Mouse (Mus musculus) lung, postnatal 25 days (tissue): ENCODE measurements around the gene Scube3.

Source experiments
- DNase-seq: peaks from one replicate; pipeline ENCODE4 v3.0.0; 2022; ENCODE audit warnings: low spot score

Gene Scube3

DNA sequence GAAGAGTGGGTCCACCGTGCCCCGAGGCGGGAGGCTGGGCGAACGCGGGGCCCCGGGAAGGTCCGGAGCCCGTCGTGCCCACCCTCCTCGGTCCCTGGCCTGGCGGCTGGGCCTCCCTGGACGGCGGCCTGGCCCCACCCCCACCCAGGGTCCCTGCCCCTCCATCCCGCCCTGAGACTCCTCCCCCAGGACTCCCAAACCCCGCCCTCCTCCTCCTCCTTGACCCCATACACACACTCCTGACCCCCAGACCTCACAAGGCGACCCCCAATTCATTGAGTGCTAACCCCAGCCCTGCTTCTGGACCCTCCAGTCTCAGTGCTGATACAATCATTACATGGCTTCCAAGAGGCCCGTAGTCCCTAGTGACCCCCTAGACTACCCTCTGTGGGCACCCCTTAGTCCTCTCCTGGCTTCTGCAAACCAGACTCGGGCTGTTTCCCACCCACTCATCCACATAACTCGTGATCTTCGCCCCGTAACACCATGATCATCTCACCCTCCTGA lies 35.7 kb downstream of the Scube3 start:
- peak; percentile 29 for DNase-seq

DNA sequence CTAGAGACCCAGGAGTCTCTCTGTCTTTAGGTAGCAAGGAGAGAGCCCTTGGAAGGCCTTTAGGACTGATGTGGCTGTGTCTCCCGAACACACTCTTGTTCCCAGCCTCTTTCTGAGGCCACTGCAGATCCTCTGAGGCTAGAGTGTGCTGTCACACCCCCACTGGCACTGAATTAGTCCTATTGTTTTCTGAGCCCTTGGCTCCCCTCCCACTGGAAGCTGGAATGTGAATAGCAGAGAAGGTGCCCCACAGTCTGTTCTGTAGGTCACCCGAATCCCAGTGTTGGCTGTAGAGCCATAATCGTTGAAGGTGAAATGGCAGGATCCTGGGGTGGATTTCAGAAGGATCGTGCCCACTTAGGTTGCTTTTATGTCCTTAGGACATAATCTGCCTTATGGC lies 38.4 kb downstream of the Scube3 start:
- peak; percentile 18 for DNase-seq

DNA sequence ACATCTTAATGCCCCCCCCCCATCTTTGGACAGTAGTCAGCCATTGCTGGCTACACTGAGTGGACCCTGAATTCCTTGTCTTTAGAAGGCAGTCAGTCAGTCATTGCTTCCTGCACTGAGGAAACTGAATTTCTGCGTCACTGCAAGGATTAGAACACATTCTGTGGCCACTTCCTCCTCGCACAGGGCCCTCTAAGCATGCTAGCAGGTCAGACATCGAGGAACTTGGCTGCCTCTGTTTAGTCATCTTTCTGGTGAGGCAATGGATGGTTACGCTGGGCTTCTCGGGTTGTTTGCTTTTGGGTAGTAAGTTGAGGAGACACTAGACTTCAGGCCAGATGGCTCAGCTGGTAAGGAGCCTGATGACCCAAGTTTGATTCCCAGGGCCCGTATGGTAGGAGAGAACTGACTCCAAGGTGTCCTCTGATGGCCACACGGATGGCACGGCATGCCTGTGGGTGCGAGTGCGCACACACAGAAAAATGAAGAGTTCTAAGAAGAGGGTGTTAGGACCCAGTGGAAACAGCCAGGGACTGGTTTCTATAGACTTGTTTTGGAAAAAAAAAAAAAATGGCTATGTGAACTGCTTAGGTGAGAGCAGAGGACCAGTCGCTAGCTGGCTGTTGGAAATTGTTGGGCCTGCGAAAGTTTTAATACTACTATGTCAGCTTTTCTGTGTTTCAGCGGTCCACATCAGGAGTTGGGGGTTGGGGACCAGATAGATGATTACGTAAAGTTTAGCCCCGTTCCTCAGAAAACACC lies 39.0 kb downstream of the Scube3 start:
- DNase-seq: peak; percentile 44

DNA sequence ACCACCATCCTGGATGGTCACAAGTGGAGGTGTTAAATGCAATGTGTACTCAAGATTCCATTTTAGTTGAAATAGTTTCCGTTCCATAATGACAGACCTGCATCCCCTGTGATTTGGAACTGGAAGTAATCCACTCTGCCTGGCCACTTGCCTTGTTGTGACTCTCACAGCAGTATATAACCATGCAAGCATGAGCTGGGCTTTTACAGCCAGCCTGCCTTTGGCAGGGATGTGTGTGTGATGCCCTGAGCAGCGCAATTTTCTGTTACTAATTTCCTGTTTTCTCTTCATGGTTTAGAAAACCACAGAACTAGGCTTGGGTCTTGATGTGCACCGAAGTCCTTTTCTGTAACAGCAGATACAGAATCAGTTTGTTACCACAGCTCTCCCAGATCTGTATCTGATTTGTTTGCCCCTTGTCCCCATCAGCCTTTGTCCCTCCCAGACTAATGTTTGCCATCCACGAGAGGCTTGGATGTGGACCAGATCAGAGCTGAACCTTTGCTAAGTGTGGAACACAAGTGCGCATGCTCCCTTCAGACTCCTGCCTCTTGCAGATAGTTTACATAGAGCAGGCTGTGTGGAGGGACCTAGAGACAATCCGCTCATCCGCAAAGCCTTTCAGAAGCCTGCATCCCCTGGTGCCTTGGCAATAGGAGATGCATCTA lies 43.2 kb downstream of the Scube3 start:
- DNase-seq: peak; percentile 28

DNA sequence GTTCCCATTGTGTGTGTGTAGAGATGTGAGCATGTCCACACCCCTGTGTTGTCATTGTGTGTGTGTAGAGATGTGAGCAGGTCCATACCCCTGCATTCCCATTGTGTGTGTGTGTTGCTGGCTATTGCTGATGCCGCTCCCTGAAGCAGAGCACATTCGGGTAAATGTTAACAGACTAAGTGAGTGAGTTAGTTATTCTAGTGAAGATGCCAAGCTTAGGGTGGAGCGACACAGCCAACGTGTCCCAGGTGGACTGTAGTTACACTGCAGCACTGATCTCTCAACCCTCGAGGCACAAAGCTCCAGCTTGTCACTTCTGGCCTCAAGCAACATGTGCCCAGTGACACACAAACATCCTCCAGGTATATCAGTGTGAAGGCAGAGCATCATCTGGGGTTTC lies 46.4 kb downstream of the Scube3 start:
- no peak for DNase-seq

DNA sequence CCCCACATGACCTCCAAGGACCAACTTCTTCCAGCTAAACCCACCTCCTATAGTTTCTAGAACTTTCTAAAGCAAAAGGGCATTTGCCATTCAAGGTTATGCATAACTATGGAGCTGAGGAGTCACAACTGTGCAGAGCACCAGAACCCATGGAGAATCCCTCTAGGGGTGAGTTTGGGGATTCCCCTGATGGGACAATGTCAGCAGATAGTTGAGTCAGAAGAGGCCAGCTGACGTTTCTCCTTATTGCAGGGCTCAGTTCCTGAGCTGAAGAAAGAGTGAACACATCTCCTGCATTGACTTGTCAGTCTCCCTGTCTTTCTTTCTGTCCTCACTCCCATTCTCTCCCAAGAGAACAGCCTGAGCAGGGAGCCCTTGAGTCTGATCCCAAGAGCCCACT lies 50.8 kb downstream of the Scube3 start:
- no peak for DNase-seq

DNA sequence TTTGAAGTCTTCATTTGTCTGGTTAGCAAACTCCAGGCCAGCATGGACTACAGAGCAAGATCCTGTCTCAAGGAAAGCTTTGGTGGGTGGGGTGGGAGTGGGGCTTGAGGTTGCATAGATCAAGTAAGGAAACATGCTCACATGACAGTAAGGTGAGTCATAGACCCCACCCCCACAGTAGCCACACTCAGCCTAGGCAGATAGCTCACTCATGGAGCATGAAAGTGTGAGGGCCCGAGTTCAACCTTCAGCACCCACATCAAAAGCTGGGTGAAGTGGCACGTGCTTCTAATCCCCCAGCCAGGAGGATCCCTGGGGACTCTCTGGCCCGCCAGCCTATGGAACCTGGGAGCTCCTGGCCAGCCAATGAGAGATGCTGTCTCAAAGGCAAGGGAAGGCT lies 51.6 kb downstream of the Scube3 start:
- no peak for DNase-seq

DNA sequence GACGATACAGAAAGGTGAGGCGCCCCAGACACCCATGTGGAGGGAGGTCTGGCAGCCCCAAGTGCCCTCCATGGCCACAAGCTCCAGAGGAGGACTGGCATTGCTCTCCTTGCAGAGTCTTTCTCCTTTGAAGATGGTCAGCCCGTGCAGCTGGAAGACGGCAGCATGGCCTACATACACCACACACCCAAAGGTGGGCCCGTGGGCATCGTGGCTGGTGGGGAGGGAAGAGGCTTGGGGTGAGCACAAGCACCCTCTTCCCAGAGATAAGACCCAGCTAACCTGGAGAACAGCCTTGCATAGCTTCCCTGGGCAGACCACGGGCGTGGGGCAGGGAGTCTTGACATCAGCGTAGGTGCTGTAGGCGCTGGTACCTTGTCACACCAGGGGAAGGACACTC lies 53.1 kb downstream of the Scube3 start:
- no peak for DNase-seq

DNA sequence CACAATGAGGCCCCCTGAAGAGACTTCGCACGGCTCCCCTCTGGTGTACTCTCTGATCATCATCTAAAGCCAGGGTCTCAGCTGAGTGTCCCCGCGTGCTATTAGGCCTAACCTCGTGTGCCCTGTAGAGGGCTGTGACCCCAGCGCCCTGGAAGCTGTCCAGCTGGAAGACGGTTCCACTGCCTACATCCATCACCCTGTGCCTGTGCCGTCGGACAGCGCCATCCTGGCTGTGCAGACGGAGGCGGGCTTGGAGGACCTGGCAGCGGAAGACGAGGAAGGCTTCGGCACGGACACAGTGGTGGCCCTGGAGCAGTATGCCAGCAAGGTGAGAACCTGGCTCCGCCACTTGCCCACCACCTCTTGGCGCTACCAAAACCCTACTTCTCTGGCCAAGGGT lies 55.7 kb downstream of the Scube3 start:
- no peak for DNase-seq

DNA sequence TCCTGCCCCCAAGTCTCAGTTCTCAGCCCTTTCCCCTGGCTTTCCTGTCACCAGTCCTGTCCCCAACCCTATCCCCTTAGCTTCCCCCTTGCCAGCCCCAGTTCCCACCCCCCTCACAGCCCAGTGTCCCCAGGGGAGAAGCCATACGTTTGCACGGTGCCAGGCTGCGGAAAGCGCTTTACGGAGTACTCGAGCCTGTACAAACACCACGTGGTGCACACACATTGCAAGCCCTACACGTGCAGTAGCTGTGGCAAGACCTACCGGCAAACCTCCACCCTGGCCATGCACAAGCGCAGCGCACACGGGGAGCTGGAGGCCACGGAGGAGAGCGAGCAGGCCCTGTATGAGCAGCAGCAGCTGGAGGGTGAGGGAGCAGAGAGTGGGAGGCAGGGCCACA lies 60.0 kb downstream of the Scube3 start:
- no peak for DNase-seq

DNA sequence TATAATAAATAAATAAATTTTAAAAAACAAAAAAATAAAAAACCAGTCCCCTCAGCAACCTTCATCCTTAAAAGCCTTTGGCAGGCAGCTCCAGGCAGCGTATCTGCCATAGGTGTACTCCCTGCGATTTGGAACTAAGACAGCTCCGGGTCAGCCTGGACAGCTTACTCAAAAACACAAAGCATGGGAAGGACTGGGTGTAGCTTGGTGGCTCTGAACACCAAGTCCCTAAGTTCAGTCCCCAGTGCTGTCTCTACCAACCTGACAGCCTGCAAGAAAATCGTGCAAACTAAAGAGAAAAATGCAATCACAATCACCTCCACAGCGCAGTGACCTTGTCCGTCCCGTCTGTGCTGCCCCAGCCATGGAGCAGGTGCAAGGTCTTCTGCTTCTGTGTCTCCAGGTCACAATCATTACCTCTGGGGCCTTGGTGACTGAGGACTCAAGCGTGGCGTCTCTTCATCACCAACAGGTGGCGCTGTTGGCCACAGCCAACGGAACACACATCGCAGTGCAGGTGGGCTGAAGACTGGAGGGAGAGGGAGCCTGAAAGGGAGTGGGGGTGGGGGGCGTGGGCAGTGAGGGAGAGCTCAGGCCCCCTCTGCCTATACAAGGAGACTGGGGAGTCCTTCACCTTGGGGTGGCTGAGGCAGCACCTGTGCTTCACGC lies 62.2 kb downstream of the Scube3 start:
- DNase-seq: peak; percentile 51

DNA sequence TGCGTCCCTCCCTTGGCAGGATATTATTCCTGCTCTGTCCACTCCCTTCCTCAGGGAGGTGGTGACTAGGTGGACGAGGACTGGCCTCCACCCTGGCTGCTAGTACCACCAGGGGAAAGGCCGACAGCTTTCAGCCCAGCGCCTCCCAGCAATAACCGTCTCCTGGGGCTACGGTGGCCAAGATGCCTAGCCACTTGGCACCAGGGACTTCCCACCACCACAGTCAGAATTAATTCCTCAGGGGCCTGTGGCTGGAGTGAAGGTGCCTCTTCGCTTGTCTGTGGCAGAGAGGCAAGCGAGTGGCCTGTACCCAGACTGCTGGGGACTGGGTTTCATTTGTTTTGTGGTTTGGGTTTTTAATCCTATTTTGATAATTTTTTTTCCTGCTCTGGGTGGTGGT lies 63.5 kb downstream of the Scube3 start:
- DNase-seq: no peak

DNA sequence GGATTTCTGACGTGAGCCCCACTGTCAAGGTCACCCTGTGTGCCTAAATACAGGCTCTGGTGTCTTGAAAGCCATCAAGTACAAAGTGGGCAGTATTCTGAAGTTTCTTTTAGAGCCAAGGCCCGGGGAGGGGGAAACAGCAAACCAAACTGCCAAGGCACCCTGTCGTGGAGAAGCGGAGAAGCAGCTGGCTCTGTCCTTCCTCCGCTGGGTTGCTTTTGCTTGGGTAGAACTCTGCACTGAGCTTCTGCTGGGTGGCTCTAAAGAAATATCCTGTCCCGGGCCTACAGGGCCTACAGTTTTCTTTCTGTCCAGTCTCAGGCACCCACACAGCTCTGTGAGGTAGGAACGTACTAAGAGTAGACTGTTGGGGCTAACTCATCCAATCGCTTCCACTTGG lies 65.2 kb downstream of the Scube3 start:
- DNase-seq: no peak

DNA sequence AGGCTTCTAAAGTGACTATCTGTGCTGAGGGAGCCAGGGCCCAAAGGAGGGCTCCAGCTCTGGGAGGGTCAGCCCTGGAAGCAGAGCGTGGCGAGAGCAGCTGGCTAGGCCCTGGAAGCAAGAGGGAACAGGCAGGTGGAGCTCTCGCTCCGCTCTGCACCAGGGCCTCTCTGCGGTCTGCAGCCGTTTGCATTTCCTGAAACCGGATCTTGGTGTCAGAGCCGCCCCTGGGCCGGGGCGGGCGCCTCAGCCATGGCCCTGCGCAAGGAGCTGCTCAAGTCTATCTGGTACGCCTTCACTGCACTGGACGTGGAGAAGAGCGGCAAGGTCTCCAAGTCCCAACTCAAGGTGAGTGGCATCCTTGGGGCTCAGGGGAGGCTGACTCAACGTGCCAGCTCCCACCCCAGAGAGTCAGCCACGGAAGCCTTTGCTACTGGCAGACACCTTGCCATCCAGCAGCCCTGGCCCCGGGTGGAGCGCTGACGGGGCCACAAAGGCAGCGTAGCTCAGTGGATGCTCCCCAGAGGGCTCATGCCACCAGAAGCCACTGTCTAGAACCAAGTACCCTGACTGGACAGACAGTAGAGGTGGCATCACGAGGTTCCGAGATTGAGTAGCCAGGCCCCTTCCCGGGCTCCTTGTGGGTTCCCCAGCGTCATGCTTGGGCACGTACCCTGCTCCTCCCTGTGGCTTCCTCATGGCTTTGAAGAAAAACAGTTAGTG lies 65.8 kb downstream of the Scube3 start, which contains the start of gene Def6:
Gene Def6, plus strand, starts transcription at position 188 of the 723 bp plus-strand sequence.
- DNase-seq: peak; percentile 85

DNA sequence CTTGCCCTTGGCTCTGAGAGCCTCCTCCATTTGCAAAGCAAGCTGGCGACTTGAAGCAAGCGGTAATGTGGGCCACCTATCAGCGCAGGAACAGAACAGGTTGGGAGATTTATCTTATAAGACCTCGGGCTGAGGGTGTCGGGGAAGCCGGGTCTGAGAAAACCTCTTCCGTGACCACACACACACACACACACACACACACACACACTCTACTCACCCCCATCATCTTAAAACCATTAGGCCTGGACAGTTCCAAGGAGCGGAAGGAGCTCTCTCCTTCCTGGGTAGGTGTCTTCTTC lies 66.3 kb downstream of the Scube3 start:
- DNase-seq: no peak

DNA sequence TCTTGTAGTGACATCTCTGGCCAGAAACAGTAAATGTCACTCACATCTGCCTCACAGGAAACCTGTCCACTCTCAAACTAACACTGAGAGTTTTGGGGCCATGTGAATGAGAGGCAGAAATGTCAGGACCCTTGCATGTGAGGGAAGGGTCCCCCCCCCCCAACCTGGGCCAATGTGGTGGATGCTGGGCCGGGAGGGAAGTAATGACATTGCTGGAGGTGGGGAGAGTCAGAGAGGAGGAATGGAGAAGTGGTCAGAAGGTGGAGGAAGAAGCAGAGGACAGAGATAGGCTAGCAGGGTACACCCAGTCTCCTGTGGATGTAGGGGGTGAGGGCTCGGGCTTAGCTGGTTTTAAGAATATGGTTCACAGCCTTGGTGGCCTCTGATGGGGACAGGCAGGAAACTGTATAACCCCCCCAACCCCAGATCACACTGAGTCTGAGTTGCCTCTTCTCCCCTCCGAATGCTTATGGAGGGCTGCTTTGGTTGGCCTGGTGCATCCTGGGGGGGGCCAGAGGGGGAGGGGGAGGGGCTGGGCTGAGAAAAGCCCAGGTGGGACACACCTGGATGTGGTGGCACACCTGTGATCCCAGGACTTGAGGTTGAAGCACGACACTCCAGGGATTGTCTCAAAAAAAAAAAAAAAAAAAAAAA lies 67.6 kb downstream of the Scube3 start:
- DNase-seq: no peak

DNA sequence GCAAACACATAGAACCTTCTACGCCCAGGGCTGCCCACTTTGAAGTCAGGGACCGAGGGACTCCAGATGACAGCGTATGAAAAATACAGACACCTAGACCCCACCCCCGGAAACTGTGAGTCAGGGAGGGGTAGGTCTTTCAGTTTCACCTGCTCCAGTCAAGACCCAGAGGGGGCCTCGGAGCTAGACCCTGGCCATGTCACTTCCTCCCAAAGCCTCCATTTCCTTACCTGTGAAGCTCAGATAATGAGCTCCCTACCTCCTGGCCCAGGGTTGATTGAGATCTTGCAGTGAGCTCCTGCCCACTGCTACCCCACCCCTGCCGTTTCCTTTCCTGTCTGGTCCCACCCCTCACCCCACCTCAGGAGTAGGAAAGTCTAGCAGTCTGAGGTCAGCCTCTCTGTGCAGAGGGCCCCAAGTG lies 70.0 kb downstream of the Scube3 start:
- peak; percentile 55 for DNase-seq

DNA sequence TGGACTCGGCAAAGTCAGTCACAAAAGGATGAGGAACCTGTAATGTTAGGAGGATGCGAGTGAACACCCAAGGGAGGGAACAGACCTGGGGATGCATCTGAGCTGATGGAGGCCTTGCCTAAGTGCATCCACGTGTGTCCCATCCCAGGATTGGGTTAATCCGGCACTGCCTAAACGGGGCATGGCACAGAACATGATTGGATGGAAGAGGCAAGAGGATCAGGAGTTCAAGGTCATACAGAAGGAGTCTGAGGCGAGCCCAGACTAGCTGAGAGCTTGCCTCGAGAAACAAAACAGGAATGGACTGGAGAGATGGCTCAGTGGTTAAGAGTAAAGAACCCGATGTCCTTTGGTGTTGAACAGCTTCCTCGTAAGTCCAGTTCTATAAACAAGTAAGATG lies 70.5 kb downstream of the Scube3 start:
- DNase-seq: no peak

DNA sequence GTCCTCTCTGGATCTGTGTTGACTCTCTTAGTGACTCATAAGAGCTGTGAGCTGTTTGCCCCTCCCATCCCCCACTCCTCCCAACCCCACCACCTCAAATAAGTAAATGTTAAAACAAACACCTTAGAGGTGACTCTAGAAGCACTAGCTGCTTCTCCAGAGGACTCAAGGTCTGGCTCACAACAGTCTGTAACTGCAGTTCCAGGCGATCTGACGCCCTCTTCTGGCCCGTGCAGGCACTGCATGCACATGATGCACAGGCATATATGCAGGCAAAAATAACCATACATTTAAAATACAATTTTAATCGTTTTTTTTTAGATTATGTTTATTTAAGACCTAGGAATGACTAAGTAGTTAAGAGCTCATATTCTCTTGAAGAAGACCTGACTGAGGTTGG lies 71.3 kb downstream of the Scube3 start:
- DNase-seq: no peak

DNA sequence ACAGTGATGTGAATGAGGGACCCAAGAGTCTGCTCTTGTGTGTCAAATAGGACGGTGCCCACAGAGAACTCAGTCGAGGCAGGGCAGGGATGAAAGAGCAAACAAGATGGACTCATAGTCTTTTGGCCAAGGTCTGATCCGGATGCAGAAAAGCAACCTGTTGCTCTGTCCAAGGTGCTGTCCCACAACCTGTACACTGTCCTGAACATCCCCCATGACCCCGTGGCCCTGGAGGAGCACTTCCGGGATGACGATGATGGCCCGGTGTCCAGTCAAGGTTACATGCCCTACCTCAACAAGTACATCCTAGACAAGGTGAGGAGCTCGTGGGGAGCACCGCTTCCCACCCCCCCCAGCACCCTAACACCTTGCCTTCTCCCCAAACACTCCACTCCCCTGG lies 74.8 kb downstream of the Scube3 start:
- DNase-seq: no peak

DNA sequence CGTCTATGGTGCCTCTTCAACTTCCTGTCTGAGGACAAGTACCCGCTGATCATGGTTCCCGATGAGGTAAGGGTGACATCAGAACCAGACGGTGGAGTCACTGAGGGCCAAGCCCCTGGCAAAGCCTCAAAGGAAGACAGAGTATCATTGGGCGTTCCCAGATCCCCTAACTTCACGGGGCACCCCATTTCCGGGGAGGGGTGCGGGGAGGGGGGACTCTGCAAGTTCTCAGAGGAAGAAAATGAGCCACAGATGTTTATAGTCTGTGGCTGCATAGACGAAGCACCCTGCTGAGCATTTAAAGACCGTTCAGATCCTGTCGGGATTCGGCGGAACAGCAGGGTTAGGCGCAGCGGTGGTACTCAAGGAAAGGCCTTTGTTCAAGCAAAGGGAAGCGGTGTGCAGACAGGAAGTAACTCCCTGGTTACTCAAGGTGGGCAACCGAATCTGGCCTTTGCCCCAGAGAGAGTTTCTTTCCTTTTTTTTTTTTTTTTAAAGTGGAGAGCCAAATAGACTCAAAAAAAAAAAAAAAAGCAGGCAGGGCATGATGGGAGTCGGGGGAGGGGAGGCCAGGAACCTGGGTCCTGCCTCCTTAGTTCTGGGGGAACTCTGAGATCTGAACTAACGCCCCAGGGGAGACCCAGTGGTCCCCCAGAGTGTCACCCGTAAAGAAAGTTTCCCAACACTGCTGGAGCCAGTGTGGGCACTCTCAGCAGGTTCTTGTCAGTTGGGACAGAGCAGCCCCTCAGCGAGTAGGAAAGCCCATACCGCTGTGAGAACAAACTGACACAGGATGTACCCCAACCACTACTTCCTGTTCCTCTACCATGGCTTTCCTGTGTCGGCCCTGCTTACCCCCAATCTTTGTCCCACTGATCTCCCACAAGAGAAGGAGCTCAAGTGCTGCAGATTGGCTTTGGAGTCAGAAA lies 76.0 kb downstream of the Scube3 start:
- peak; percentile 76 for DNase-seq
